Mouse (Mus musculus): ENCODE measurements around the gene Irf3. TPM values are rescaled to one million over a fixed set of nuclear protein-coding genes. Genes with fewer than 3 reads are reported as not detected.
A peak's percentile ranks its signal among the peaks of the same experiment; 100 is the strongest.

Irf3 gene
- total RNA-seq, 2 experiments from 2014 or later = 38.1 to 42.5 TPM

DNA sequence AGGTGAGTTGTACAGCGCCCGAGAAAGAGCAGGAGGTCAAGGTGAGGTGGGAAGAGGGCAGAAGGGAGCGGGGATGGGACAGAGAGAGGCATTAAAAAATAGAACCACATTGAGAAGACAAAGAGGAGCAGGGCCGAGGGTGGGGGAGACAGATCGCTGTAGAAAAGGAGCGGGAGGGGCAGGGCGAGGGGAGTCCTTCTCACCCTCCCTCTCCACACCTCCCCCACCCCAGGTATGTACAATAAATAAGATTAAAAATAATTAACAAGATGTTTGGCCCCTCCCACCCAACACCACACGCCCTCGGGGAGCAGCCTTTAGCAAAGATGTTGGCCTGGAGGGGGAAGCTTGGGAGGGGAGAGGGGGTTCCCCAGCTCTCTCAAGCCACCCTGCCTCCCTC lies 30.3 kb downstream of the Irf3 start:
- no peak for DNase-seq (ENCODE audit: low spot score in 2 of 2)

- no peak for DNase-seq (ENCODE audit: low spot score in 2 of 2)
Measured at GRCm38 (mm10) chr7:45028351-45028750, 30.9 kb downstream of the Irf3 start.

DNA sequence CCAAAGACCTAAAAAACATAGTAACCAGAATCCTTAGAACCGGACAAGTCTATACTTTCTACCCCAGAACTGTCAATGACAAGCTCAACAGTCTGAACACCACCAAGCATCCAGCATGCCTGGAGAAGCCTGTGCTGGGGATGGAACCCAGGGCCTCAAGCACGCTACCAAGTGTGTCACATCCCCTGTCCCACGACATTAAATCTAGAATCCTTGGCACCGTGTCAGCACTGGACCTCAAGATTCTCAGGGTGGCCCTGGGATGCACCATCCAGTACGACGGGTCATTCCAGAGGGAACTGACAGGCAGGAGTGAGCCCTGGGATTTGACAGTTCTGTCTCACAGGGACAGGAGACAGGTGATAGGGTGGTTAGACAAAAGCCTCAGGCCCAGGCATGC lies 32.5 kb downstream of the Irf3 start:
- DNase-seq (ENCODE audit: low spot score in 2 of 2) = no peak

DNA sequence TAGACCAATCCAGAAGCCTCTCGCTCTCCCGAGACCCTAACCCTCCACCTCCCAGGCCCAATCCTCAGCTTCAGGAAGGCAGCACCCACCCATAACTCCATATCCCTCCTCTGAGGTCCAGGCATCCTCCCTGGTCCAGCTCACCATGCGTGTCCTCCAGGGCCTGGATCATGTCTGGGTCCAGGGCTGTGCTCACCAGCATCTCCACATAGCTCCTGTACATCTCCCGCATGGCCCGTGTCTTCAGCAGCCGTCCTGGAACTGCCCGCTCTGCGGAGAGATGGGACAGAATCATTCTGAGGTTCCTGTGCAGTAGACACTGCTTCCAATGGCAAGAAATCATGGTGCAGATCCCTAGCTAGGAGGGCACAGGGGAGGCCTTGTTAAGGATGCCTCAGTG lies 33.4 kb downstream of the Irf3 start:
- no peak for DNase-seq (ENCODE audit: low spot score in 2 of 2)

DNA sequence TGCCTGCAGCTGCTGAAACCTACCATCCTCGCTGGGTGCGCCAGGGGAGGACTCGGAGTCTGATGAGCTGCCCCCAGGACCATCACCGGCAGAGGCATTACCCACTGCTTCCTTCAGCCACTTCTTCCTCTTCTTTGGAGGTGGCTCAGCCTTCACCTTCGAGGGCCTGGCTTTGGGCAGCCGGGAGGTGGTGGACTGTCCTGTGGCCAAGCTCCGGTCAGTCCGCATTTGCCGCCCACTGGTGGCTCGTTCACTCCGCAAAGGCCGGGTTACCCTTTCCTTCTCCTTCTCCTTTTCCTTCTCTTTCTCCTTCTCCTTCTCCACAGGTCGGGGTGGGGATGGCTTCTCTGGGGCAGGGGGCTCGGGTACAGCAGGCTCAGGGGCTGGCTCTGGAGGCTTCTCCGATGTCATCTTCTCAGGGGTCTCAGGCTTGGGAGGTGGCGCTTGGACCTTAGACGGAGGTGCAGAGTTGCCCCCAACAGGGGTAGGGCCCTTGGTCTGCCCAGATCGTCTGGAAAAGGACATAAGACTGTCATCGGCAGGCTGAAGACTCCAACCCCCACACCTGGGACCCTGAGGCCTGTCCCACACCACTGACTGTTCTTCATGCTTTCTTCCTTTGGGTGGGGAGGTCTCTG lies 36.4 kb downstream of the Irf3 start:
- DNase-seq (ENCODE audit: low spot score in 2 of 2) = no peak

DNA sequence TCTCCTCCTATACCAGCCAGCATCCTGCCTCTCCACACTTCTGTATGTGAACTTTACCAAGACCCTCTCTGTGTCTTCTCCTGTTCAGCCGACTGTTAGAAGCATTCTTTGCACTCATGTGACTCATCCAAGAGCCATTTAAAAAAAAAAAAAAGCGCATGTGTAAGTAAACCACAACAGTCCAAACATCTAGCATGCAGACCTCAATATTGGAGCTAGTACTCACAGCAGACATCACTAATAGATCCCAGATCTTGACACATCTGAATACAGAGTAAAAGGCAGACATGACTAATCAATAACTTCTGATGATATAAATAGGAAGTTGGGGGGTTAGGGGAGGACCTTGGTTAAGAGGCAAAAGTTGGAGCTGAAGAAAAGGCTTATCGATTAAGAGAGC lies 38.2 kb downstream of the Irf3 start:
- DNase-seq (ENCODE audit: low spot score in 2 of 2) = no peak

DNA sequence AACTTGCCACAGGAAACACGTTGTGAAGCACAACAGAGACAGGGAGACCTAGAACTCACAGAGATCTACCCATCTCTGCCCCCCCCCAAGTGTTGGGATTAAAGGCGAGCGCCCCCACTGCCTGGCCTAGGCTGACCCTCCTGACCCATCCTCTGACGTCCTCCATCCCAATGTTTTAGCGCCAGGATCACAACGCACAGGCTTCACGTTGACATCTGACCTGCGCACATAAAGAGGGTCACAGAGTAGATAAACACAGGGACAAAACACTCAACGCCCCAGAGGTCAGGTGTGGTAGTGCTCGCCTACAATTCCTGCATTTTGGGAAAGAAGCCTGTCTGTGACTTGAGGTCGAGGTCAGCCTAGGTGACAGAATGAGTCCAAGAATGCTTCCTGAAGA lies 39.3 kb downstream of the Irf3 start:
- no peak for DNase-seq (ENCODE audit: low spot score in 2 of 2)

DNA sequence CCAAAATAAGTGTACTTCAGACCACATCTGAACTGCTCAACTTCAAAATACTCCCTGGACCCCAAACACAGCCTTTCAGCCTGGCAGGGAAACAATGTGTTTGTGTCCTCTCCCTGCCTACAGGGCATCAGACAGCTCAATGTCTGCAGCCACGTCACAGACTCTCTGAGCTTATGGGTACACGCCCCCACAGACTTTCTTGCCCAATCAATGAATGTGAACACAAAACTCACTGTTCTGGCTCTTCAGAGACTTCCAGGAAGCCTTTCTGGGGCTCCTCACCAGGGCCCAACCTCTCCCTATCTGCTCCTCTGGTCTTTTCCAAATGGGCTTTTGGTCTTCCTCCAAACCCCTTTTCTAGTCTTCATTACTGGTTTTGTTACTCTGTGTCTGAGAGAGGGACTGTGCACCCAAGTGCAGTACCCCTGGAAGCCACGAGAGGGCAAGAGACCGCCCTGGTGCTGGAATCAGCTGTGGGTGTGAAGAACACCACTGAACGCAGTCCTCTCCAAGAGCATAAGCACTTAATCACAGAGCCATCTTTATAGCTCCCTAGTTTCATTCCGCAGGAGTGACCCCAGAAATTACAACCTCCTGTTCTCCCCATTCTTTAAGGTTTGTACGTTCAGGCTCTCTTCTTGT lies 40.4 kb downstream of the Irf3 start:
- peak; percentile 69 to 71 for DNase-seq (ENCODE audit: low spot score in 2 of 2)

DNA sequence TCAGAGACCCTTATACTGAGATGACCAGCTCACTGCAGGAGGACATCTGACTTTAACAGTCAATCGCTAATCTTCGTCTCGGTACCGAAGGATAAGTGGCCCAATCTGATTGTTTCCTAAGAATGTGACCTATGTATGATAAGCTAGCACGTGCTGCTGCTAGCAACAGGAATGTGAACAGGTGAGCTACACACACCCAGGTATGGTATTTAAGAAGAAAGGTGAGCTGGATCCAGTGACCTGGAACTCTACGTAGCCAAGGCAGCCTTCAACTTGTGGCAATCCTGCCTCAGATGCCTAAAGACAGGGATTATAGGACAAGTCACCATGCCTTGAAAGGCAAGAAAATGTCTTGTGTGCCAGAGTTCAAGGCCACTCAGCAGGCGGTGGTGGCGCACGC lies 41.0 kb downstream of the Irf3 start:
- no peak for DNase-seq (ENCODE audit: low spot score in 2 of 2)

DNA sequence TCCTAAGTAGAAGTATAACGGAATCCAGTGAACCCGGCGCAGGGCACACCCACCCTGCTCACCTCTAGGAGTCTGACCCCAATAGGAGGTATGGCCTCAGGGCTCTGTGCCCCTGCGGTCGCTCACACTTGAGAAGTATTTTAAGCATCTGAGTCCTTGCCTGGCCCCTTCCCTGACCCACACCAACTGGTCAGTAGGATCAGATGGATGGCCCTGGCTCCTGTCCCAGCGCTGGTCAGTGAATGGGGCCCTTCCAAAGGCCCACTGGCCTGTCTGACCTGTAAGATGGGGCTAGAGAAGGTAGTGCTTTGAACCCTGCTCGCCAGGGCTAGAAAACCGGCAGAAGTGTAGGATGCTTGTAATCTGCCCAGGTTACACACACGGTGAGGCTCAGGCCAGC lies 43.4 kb downstream of the Irf3 start:
- DNase-seq (ENCODE audit: low spot score in 2 of 2) = no peak

DNA sequence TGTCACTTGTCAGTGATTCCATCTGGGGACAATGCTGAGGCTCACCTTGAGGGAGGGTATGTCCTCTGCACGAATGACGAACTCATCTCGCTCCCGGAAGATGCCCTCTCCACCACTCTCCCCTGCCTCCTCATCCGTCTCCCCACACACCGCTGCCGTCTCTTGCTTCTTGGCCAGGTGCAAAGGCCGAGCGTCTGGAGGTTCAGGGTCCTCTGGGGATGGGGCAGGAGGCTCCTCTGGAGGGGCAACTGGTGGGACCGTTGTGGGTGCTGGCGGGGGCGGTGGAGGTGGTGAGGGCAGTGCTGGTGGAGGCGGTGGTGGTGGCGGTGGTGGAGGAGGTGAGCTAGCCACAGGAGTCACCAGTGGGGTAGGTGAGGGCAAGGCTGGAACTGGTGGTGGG lies 45.9 kb downstream of the Irf3 start:
- no peak for DNase-seq (ENCODE audit: low spot score in 2 of 2)

- DNase-seq (ENCODE audit: low spot score in 2 of 2) = no peak
Measured at GRCm38 (mm10) chr7:45045741-45046140, 48.3 kb downstream of the Irf3 start.

- no peak for DNase-seq (ENCODE audit: low spot score in 2 of 2)
Measured at GRCm38 (mm10) chr7:45046853-45047350, 49.5 kb downstream of the Irf3 start.

GRCm38 (mm10) chr7:45047491-45047890 lies 50.0 kb downstream of the Irf3 start:
- DNase-seq (ENCODE audit: low spot score in 2 of 2) = no peak

DNA sequence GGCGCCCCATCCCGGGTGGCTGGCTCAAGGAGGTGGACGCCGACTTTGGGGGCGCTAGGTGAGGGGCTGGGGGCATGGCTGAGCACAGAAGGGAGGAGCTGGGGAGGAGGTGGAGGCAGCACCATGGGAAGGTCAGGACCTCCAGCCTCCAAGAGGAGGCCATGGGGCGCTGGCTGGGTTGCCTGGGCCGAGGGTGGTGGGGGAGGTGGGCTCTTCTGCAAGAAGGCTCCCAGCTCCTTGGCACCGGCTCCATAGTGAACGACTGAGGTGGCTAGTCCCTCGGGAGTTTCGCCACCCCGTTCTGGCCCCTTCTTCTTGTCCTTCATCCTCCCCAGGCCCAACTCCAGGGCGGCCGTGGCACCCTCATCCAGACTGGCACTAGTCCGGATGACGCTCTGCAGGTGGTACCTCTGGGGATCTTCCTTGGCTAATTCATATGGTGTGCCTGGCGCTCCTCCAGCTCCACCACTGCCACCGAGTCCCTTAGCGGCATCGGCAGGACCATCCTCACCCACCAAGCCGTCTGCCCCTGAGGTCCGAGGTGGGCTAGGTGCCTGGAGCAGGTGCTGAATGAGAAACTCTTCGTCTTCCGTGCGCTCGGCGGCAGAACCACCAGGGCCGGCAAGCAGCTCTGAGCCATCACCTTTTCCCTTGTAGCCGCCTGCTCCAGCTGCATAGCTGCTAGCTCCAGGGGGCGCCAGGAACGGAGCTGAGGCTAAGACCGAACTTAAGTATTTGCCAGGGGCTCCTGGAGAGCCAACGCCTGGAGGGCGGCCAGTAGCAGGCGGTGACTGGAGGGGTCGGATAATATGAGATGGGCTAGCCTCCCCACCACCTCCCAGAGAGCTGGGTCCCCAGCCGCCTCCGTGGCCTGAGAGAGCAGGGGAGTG lies 50.8 kb downstream of the Irf3 start:
- no peak for DNase-seq (ENCODE audit: low spot score in 2 of 2)

DNA sequence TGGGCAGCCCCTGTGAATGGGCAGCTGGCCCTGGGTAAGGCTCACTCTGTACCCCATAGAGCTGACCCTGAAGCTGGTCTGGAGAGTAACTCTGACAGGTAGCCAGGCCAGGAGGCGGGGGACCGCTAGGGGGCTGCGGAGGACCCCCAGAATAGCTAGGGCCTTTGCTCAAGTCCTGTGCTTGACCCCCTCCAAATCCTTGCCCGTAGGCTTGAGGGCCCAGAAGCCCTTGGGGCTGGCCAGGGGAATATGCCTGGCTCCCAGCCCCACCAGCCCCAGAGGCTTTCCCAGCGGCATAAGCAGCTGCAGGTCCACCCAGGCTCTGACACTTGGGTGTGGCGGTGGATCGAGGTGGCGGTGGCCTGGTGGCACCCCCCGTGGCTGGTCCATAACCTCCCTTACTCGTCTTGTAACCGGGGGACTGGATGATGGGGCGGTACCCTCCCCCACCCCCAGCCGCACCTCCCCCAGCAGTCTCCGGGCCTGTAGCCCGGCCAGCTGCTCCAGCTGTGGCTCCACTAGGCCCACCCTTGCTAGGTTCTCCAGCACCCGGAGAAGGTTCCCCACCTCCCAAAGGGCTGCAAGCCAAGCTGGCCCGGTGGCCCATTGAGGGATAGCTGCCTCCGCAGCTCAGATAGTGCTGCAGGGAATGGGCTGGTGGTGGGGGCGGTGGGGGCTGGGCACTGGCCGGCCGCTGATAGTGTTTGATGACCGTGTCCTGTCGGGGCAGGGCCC lies 51.6 kb downstream of the Irf3 start:
- DNase-seq (ENCODE audit: low spot score in 2 of 2) = no peak

DNA sequence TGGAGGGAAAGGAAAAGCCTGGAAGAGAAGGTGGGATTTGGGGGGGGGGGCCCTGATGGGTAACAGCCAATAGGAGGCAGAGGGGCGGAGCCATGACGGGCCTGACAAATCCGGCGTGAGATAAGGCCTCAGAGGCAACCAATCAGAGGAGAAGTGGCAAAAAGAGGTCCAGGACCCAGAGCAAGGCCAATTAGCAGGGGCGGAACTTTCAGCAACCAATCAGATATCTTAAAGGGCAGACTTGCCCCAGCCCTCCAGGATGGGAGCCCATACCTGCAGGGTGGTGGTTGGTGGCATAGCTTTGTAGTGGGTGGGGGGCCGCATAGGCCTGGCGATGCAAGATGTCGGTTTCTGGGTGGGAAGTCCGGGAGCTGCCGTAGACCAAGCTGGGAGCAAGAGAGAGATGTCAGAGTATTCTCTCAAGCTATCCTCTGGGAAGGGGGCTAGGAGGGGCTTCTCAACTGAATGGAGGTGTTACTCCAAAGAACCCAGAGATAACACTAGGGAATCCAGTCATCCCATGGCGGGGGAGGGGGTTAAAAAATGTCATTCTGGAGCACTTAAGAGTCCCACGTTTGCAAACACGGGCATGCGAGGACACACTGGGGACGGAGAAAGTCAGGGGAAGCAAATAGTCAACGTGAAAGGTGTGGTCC lies 53.6 kb downstream of the Irf3 start:
- peak; percentile 73 to 78 for DNase-seq (ENCODE audit: low spot score in 2 of 2)

- no peak for DNase-seq (ENCODE audit: low spot score in 2 of 2)
Measured at GRCm38 (mm10) chr7:45051601-45051974, 54.1 kb downstream of the Irf3 start.

All from layer of hippocampus, postnatal 10 days (tissue).